Mouse (Mus musculus) midbrain, embryonic 15.5 days (tissue): ENCODE measurements around the gene Mtfr1l. TPM values are rescaled to one million over a fixed set of nuclear protein-coding genes. Genes with fewer than 3 reads are reported as not detected.

Source experiments
- ATAC-seq: fragments of 200-750 bp; cut with Nextera tagmentation; replicated peaks from 2 replicates; pipeline ENCODE4 v1.8.0; 2017; ENCODE audit warnings: moderate TSS enrichment
- H3K27ac ChIP-seq: fragments of 300-500 bp; sonication (generic); 2 replicates; pipeline ENCODE4 v1.5.1; 2015; ENCODE audit warnings: mild to moderate bottlenecking, inconsistent platforms
- H3K27me3 ChIP-seq: fragments of 300-500 bp; sonication (generic); replicated peaks from 2 replicates; pipeline ENCODE4 v1.6.1; 2015; ENCODE audit warnings: inconsistent platforms
- H3K36me3 ChIP-seq: fragments of 300-500 bp; sonication (generic); replicated peaks from 2 replicates; pipeline ENCODE4 v1.6.1; 2015; ENCODE audit warnings: inconsistent platforms
- H3K4me1 ChIP-seq: fragments of 300-500 bp; sonication (generic); 2 replicates; pipeline ENCODE4 v1.6.1; 2015; ENCODE audit warnings: inconsistent platforms
- H3K4me2 ChIP-seq: fragments of 300-500 bp; sonication (generic); 2 replicates; pipeline ENCODE4 v1.6.1; 2015; ENCODE audit warnings: inconsistent platforms, mild to moderate bottlenecking, moderate library complexity
- H3K4me3 ChIP-seq: fragments of 300-500 bp; sonication (generic); 2 replicates; pipeline ENCODE4 v1.5.1; 2015; ENCODE audit warnings: mild to moderate bottlenecking, inconsistent platforms
- H3K9ac ChIP-seq: fragments of 300-500 bp; sonication (generic); 2 replicates; pipeline ENCODE4 v1.6.1; 2015; ENCODE audit warnings: mild to moderate bottlenecking, inconsistent platforms
- H3K9me3 ChIP-seq: fragments of 300-500 bp; sonication (generic); 2 replicates; pipeline ENCODE4 v1.6.1; 2016; ENCODE audit warnings: inconsistent platforms
- WGBS: fragments of 180-500 bp; shearing (Covaris S2); methylation state at CpG from one replicate; pipeline ENCODE4 v1.1.7; 2015; ENCODE audit warnings: mixed read lengths; 5-methylcytosine and 5-hydroxymethylcytosine counted together
- polyA plus RNA-seq: library from polyadenylated mRNA; unstranded; fragments of >200 nt; fragmentation: Nextera tagmentation; extraction: Ambion mirVana; gene quantifications from 2 replicates; pipeline ENCODE4 v1.2.1, GENCODE M21; 2015

Mtfr1l gene
- 164 and 173 TPM in 2 replicates for polyA plus RNA-seq

DNA sequence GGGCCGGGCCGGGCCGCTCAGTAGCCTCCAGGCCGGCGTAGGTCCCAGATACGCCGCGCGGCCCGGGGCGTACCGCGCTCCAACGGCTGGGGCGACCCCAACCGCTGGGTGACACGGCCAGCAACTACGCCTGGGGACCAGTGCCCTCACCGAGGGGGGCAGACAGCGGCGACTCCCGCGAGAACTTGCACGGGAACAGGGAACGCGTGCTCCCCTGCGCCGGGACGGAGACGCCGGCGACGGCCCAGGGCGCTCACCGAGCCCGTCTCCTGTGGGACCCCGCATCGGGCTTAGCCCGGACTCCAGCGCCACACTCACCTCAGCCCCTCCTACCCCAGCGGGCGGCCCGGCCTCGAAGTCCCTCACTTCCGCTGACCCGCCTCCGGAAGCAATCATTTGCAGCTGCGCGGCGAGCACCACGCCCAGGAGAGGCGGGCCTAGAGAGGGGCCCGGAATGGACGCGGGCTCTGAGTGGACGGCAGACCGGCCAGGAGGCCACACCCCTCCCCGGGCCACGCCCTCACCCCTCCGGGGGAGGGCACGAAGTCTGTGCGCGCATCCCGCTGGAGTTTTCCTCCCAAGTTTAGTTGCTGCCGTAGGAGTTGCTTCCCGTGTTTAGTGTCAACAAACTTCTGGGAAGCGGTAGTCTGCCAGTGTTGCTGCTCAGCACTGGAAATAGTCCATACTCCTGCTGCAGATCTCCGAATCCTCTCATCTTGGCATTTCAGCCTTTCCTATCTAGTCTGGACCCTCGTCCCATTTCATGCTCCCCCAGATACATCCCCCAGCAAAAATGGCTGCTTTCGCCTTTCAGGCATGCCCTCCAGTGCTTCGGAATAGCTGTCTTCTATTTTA, at the start of gene Mtfr1l:
Gene Mtfr1l, minus strand, starts transcription at position 456 of the 855 bp plus-strand sequence.
- WGBS: under 1% methylated on average over 71 of the region's 71 CpGs
- H3K27ac ChIP-seq: peak within 1 kb of the TSS; percentile 84

DNA sequence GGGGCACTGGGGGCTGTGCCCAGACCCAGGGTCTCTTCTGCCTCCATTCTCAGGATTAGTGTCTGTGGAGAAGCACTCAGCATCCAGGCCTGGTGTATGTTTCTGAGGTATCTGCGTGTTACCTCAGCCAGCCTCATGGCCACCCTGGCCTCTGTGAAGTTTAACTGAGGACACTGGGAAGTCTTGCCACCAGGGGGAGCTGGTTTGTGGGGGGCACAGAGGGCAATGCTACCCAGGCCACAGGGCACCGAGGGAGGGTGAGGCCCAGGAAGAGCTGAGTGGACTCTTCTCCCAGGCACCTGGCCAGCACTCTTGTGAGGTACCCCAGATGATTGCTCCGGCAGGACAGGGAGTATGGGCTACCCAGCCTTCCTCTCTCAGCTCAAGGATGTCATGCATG, 48.3 kb upstream of the Mtfr1l start:
- Histone ChIP-seq H3K9ac (no peak overlapping the region), H3K27me3 (no peaks in the 10 kb centered on the region), H3K36me3 (no peaks in the 10 kb centered on the region), H3K9me3 (no peaks in the 10 kb centered on the region), H3K4me3 (no peak overlapping the region), H3K4me1 (peaks cover 19% of the 10 kb centered on the region), H3K27ac (no peak overlapping the region), H3K4me2 (no peak overlapping the region)
- no peak for ATAC-seq
- 72% methylated on average over 3 of the region's 3 CpGs for WGBS

More for the DNA sequence above, at the start of gene Mtfr1l:
- peak within 1 kb of the TSS; percentile 78 for H3K9ac ChIP-seq
- ATAC-seq: peak; percentile 97
- H3K4me3 ChIP-seq: peak within 1 kb of the TSS; percentile 92
- H3K4me2 ChIP-seq: peak within 1 kb of the TSS; percentile 87
- H3K4me1 ChIP-seq: peaks cover 23% of the 10 kb centered on the region
- no peaks in the 10 kb centered on the region for H3K27me3 ChIP-seq
- H3K36me3 ChIP-seq: peaks cover 13% of the 10 kb centered on the region
- H3K9me3 ChIP-seq: no peaks in the 10 kb centered on the region

DNA sequence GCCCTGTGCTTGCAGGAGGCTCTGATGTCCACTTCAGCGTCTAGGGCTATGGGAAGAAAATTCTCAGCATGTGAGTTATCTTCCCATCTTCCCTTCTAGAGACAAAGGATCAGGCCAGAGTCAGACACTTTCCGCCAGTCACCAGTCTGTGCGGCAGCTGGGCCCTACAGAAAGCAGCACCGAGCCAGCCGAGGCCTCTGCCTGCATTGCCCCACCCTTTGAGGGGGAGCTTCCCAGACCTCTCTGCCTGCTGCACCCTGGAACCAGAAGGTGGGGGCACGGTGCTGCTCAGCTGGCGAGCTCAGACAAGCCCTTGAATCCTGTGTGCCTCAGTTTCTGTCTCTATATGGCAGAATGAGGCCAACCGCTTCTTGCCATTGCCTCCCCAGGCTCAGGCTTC, 46.2 kb upstream of the Mtfr1l start:
- Histone ChIP-seq H3K4me1 (peaks cover 19% of the 10 kb centered on the region), H3K27ac (no peak overlapping the region), H3K4me2 (no peak overlapping the region), H3K9ac (no peak overlapping the region), H3K9me3 (no peaks in the 10 kb centered on the region), H3K36me3 (no peaks in the 10 kb centered on the region), H3K27me3 (no peaks in the 10 kb centered on the region), H3K4me3 (no peak overlapping the region)
- no peak for ATAC-seq
- 46% methylated on average over 8 of the region's 8 CpGs for WGBS

DNA sequence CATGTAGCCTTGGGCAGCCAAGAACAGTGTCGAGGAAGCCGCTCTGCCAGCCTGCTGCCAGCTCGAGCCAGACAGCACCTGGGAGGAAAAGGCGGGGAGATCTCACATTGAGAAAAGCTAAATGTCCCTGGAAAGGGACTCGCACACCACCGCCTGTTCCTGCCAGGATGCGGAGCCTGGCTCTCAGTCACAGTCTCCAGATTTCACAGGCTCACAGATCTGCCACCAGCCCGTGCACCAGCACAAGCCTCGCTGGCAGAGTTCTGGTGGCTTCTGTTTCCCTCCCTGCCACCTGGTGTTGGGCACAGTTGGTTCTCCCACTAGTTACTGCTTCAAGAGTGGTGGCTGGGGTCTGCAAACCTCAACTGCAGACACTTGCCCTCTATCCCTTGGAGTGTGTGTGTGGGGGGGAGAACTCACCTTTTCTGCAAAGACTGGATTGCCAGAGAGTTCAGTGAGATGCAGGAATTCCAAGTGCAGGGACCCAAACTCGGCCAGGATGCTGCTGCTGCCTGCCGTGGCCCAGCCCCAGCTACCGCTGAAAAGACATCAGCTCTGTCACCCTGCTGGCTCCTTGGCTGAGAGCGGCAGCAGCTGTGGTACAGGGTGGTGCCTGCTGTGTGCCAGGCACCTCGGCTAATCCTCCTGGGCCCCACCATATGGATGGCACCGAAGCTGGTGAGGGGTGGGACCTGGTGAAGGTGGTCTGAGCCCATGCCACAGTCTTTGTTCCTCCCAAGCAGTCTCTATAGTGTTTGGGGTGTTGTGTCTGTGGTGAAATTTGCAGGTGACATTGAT, 45.4 kb upstream of the Mtfr1l start:
- 71% methylated on average over 15 of the region's 15 CpGs for whole genome bisulfite sequencing
- no peak for ATAC-seq
- H3K4me3 ChIP-seq: no peak overlapping the region
- no peaks in the 10 kb centered on the region for H3K9me3 ChIP-seq
- no peak overlapping the region for H3K4me2 ChIP-seq
- no peak overlapping the region for H3K9ac ChIP-seq
- peaks cover 24% of the 10 kb centered on the region for H3K4me1 ChIP-seq
- no peaks in the 10 kb centered on the region for H3K27me3 ChIP-seq
- no peaks in the 10 kb centered on the region for H3K36me3 ChIP-seq
- 0 out of 2 replicates have a peak overlapping the region, but pooled peaks have one; percentile 26 for H3K27ac ChIP-seq

DNA sequence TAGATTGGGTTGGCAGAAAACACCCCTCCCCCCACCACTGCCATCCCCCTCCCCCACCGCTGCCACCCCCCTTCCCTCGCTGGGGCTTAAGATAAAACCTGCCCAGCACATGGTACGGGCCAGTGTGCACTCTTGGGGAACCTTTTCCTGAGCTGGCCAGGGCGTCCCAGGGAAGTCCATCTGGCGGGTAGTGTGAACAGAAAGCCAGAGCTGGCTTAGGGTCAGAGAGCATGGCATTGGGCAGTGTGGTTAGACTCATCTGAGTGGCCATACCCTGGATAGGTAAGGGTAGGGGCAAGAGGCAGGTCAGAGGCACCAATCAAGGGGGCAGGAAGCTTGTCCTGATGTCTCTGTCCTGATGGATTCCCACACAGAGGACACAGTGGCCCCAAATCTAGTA, 44.4 kb upstream of the Mtfr1l start:
- ATAC-seq: no peak
- 23% methylated on average over 5 of the region's 5 CpGs for WGBS
- no peak overlapping the region for H3K4me2 ChIP-seq
- no peaks in the 10 kb centered on the region for H3K9me3 ChIP-seq
- H3K27me3 ChIP-seq: no peaks in the 10 kb centered on the region
- no peak overlapping the region for H3K4me3 ChIP-seq
- H3K36me3 ChIP-seq: no peaks in the 10 kb centered on the region
- no peak overlapping the region for H3K9ac ChIP-seq
- H3K27ac ChIP-seq: 0 out of 2 replicates have a peak overlapping the region, but pooled peaks have one; percentile 26
- H3K4me1 ChIP-seq: peaks cover 26% of the 10 kb centered on the region

DNA sequence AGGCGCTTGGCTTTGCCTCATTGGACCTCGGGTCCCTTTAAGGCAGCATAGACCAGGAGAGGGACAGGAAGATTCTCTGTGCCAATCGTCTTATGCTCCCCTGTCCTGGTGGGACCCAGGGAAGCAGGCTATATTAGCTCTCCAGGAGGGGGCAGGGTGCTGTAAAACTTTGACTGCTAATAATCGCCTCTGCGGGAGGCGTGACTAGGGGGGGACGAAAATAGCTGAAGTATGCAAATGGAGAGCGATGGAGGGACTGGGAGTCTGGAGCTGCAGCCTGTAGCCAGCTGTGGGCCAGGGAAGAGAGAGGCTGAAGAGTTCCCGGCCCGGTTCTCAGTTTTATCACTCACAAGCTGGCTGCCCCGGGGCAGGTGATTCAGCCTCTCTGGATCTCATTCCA, 44.0 kb upstream of the Mtfr1l start:
- H3K9me3 ChIP-seq: no peaks in the 10 kb centered on the region
- H3K9ac ChIP-seq: no peak overlapping the region
- peaks cover 26% of the 10 kb centered on the region for H3K4me1 ChIP-seq
- no peak for ATAC-seq
- H3K4me2 ChIP-seq: no peak overlapping the region
- no peak overlapping the region for H3K27ac ChIP-seq
- H3K27me3 ChIP-seq: no peaks in the 10 kb centered on the region
- no peak overlapping the region for H3K4me3 ChIP-seq
- H3K36me3 ChIP-seq: no peaks in the 10 kb centered on the region
- WGBS: 15% methylated on average over 11 of the region's 11 CpGs

DNA sequence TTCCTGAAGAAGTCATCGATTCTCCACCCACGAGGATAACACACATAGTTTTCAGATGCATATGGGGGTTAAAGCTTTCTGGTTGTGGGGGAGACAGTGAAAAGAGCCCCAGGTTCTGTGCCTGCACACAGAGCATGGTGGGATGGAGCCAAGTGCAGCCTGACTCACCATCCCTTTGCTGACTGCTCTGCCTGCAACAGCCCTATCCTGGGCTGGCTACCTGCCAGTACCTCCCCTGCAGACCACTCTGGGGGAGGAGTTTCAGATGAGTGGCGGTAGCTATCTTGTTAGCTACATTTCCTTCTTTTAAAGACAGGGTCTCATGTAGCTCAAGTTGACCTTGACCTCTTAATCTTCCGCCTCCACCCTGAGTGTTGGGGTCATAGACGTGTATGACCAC, 43.2 kb upstream of the Mtfr1l start:
- no peak for ATAC-seq
- no peak overlapping the region for H3K9ac ChIP-seq
- H3K4me1 ChIP-seq: peaks cover 26% of the 10 kb centered on the region
- H3K9me3 ChIP-seq: no peaks in the 10 kb centered on the region
- 70% methylated on average over 5 of the region's 5 CpGs for WGBS
- no peak overlapping the region for H3K4me3 ChIP-seq
- H3K36me3 ChIP-seq: no peaks in the 10 kb centered on the region
- H3K27ac ChIP-seq: no peak overlapping the region
- H3K4me2 ChIP-seq: no peak overlapping the region
- H3K27me3 ChIP-seq: no peaks in the 10 kb centered on the region

DNA sequence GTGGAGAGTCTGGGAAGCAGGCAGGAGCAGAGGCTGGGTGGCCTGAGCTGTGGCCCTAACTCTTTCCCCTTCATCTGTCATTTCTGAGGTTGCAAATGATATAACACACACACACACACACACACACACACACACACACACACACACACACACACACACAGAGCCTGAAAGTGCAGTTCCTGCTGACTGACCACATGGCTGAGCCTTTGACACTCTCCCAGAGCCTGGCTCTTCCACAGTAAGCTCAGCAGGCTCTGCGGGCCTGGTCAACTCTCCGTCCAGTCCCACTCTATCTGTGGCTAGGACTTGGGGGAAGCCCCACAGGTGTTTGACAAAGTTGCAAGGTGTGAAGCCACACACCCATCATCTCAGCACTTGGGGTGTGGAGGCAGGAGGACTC, 42.1 kb upstream of the Mtfr1l start:
- Histone ChIP-seq H3K4me2 (no peak overlapping the region), H3K36me3 (no peaks in the 10 kb centered on the region), H3K4me1 (peaks cover 30% of the 10 kb centered on the region), H3K9me3 (no peaks in the 10 kb centered on the region), H3K27me3 (no peaks in the 10 kb centered on the region), H3K9ac (no peak overlapping the region), H3K4me3 (no peak overlapping the region), H3K27ac (no peak overlapping the region)
- ATAC-seq: no peak
- 89% methylated on average over 2 of the region's 2 CpGs for WGBS

DNA sequence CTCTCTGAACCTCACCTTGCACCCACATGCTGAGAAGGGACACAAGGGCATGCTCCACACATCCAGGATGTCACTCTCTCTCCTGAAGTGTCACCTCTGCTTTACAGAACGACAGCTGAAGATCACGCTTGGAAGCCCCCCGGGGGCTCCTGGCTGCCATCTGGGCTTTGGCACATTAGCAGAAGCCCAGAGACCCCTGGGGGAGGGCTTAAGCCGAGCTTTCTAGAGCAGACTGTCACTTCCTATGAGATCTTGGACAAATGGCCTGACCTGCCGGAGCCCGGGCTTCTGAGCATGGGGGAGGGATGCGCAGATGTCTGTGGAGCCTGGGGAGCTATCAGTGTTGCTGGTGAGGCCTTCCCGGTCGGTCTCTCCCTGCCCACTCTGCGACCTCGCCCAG, 40.3 kb upstream of the Mtfr1l start:
- no peak overlapping the region for H3K4me2 ChIP-seq
- H3K36me3 ChIP-seq: no peaks in the 10 kb centered on the region
- no peaks in the 10 kb centered on the region for H3K27me3 ChIP-seq
- no peak for ATAC-seq
- peaks cover 28% of the 10 kb centered on the region for H3K4me1 ChIP-seq
- no peak overlapping the region for H3K9ac ChIP-seq
- H3K9me3 ChIP-seq: no peaks in the 10 kb centered on the region
- no peak overlapping the region for H3K27ac ChIP-seq
- no peak overlapping the region for H3K4me3 ChIP-seq
- 40% methylated on average over 11 of the region's 11 CpGs for WGBS

DNA sequence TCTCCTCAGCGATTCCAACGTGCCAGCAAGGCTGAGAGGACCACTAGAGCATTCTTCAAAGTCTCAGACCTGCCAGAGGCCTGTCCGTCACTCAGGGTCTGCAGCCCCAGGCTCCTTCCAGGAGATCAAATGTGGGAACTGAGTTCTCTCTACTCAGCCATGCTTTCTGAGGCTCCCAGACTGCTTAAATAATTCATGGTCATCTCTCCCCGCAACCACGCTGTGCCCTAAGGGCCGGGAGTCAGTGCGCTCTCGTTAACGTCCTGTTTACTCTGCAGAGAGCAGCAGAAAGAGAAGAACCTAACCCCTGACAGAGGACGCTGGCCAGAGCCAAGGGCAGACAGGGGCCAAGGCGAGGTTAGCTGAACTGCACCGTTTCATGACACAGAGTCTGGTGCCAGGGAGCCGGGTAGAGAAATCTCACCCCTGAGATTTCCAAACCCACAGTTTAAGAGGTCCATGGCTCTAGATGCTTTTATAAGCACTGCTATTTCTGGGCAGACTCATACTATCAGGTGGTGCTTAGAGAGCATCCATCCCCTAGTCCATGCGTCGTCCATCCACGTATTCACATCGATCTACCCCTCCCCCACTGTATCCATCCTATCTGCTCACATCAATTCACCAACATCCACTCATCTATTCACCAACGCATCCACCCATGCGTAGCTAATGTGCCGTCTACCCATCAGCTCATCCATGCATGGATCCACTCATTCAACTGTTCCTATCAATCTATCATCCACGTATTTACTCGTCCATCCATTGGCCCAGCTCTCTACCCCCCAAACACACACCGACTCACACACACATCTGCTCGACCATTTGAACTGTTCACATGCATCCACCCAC, 37.5 kb upstream of the Mtfr1l start:
- ATAC-seq: no peak
- H3K4me2 ChIP-seq: no peak overlapping the region
- 76% methylated on average over 24 of the region's 24 CpGs for WGBS
- no peak overlapping the region for H3K4me3 ChIP-seq
- H3K9ac ChIP-seq: no peak overlapping the region
- no peaks in the 10 kb centered on the region for H3K36me3 ChIP-seq
- no peaks in the 10 kb centered on the region for H3K9me3 ChIP-seq
- H3K4me1 ChIP-seq: peaks cover 11% of the 10 kb centered on the region; the same call in 1 of the 2 replicates
- H3K27ac ChIP-seq: peak overlapping the region; percentile 17; the same call in 1 of the 2 replicates
- no peaks in the 10 kb centered on the region for H3K27me3 ChIP-seq

DNA sequence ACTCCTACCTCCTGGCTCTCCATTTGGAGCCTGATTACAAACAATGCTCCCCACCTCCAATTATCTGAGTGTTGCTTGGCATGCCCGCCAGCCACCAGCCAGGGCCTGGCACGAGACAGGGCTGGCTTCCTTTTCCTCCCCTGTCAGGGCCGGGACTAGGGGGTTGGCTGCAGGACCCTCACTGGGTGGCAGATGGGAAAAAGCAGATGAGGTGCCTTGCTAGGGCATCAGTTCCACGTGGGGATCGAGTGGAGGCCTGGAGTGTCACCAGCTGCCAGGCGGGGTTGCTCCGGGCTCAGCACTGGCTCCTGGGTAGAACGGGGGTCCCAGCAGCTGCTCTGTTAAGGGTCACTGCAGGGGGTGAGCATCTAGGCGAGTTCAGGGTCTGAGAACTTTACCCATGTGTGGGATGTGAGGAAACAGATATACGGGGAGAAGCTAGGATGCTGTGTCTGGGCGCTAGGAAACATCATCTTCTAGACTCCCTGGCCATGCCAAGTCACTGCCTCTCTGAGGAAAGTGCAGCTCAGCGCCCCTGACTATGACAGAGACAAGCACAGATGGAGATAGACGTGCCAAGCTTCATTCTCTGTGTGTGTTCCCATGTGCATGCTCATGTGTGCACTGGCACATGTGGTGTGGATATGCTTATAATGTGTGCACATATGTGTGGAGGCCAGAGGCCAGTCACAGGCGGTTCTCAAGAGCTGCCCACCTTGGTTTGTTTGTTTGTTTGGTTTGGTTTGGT, 35.7 kb upstream of the Mtfr1l start:
- Histone ChIP-seq H3K4me3 (no peak overlapping the region), H3K4me2 (no peak overlapping the region), H3K36me3 (no peaks in the 10 kb centered on the region), H3K9ac (no peak overlapping the region), H3K27me3 (no peaks in the 10 kb centered on the region), H3K4me1 (peaks cover 10% of the 10 kb centered on the region; the same call in 1 of the 2 replicates), H3K9me3 (no peaks in the 10 kb centered on the region), H3K27ac (0 out of 2 replicates have a peak overlapping the region, but pooled peaks have one; percentile 3)
- ATAC-seq: no peak
- WGBS: 67% methylated on average over 14 of the region's 14 CpGs
